Mouse (Mus musculus): Measurements from ENCODE around the gene Rps9.

GRCm38 (mm10) chr7:3712264-3712942 is 8.6 kb downstream of the Rps9 start:
- TF ChIP-seq CTCF (IDR thresholded peaks at IDR 0.05; ENCODE audit: extremely low read depth, insufficient read depth, insufficient read length, insufficient replicate concordance) = no peak
- TF ChIP-seq POLR2A (IDR thresholded peaks at IDR 0.05; ENCODE audit: low read depth, low read length) = no peak
